Mouse (Mus musculus): Measurements from ENCODE around the gene Kctd21. TPM values are rescaled to one million over a fixed set of nuclear protein-coding genes. Genes with fewer than 3 reads are reported as not detected.

The Kctd21 gene
- polyA plus RNA-seq, 1 experiment = 7.3 TPM

- Histone ChIP-seq H3K36me3 (ENCODE audit: control insufficient read depth, insufficient read depth, low read length) (no peaks in the 10 kb centered on the region), H3K4me1 (ENCODE audit: control insufficient read depth, insufficient read depth, insufficient read length, low read length) (peaks cover 14% of the 10 kb centered on the region), H3K4me3 (ENCODE audit: low read depth, low read length) (no peak overlapping the region), H3K27ac (ENCODE audit: insufficient read depth, low read depth, low read length) (peak overlapping the region; percentile 54), H3K27me3 (ENCODE audit: control insufficient read depth, insufficient read depth, low read length) (no peaks in the 10 kb centered on the region)
- TF ChIP-seq CTCF (IDR thresholded peaks at IDR 0.05; ENCODE audit: extremely low read depth, insufficient read length, insufficient replicate concordance, low read depth, low read length) = no peak
- no peak for TF ChIP-seq POLR2A (IDR thresholded peaks at IDR 0.05; ENCODE audit: low read depth, low read length)
- WGBS = 22% methylated on average over 18 of the region's 18 CpGs
Measured at GRCm38 (mm10) chr7:97340907-97341849, 9.1 kb downstream of the Kctd21 start.

- no peaks in the 10 kb centered on the region for H3K27me3 ChIP-seq (ENCODE audit: control insufficient read depth, insufficient read depth, low read length)
- no peak for TF ChIP-seq CTCF (IDR thresholded peaks at IDR 0.05; ENCODE audit: extremely low read depth, insufficient read length, insufficient replicate concordance, low read depth, low read length)
- no peak for TF ChIP-seq POLR2A (IDR thresholded peaks at IDR 0.05; ENCODE audit: low read depth, low read length)
- H3K36me3 ChIP-seq (ENCODE audit: control insufficient read depth, insufficient read depth, low read length) = peaks cover 4% of the 10 kb centered on the region
- WGBS = 67% methylated on average over 2 of the region's 2 CpGs
- H3K4me3 ChIP-seq (ENCODE audit: low read depth, low read length) = no peak overlapping the region
- H3K27ac ChIP-seq (ENCODE audit: insufficient read depth, low read depth, low read length) = no peak overlapping the region; the same call in 1 of the 2 replicates
- H3K4me1 ChIP-seq (ENCODE audit: control insufficient read depth, insufficient read depth, insufficient read length, low read length) = peaks cover 14% of the 10 kb centered on the region
Measured at GRCm38 (mm10) chr7:97342961-97343360, 10.8 kb downstream of the Kctd21 start.

GRCm38 (mm10) chr7:97344655-97345054, 12.5 kb downstream of the Kctd21 start:
- Histone ChIP-seq H3K36me3 (ENCODE audit: control insufficient read depth, insufficient read depth, low read length) (peaks cover 4% of the 10 kb centered on the region), H3K27me3 (ENCODE audit: control insufficient read depth, insufficient read depth, low read length) (no peaks in the 10 kb centered on the region), H3K4me1 (ENCODE audit: control insufficient read depth, insufficient read depth, insufficient read length, low read length) (peaks cover 13% of the 10 kb centered on the region), H3K4me3 (ENCODE audit: low read depth, low read length) (no peak overlapping the region), H3K27ac (ENCODE audit: insufficient read depth, low read depth, low read length) (no peak overlapping the region)
- TF ChIP-seq CTCF (IDR thresholded peaks at IDR 0.05; ENCODE audit: extremely low read depth, insufficient read length, insufficient replicate concordance, low read depth, low read length) (no peak), POLR2A (IDR thresholded peaks at IDR 0.05; ENCODE audit: low read depth, low read length) (no peak)
- 82% methylated on average over 2 of the region's 2 CpGs for WGBS

GRCm38 (mm10) chr7:97345229-97345871, 13.2 kb downstream of the Kctd21 start:
- TF ChIP-seq POLR2A (IDR thresholded peaks at IDR 0.05; ENCODE audit: low read depth, low read length) (no peak), CTCF (IDR thresholded peaks at IDR 0.05; ENCODE audit: extremely low read depth, insufficient read length, insufficient replicate concordance, low read depth, low read length) (no peak)
- 74% methylated on average over 10 of the region's 10 CpGs for WGBS
- Histone ChIP-seq H3K4me3 (ENCODE audit: low read depth, low read length) (no peak overlapping the region), H3K27me3 (ENCODE audit: control insufficient read depth, insufficient read depth, low read length) (no peaks in the 10 kb centered on the region), H3K4me1 (ENCODE audit: control insufficient read depth, insufficient read depth, insufficient read length, low read length) (peaks cover 9% of the 10 kb centered on the region; the same call in 1 of the 2 replicates), H3K36me3 (ENCODE audit: control insufficient read depth, insufficient read depth, low read length) (peaks cover 4% of the 10 kb centered on the region), H3K27ac (ENCODE audit: insufficient read depth, low read depth, low read length) (no peak overlapping the region)

- H3K27ac ChIP-seq (ENCODE audit: insufficient read depth, low read depth, low read length) = no peak overlapping the region
- no peak overlapping the region for H3K4me3 ChIP-seq (ENCODE audit: low read depth, low read length)
- WGBS = 82% methylated on average over 9 of the region's 9 CpGs
- H3K36me3 ChIP-seq (ENCODE audit: control insufficient read depth, insufficient read depth, low read length) = peaks cover 4% of the 10 kb centered on the region
- TF ChIP-seq POLR2A (IDR thresholded peaks at IDR 0.05; ENCODE audit: low read depth, low read length) = no peak
- TF ChIP-seq CTCF (IDR thresholded peaks at IDR 0.05; ENCODE audit: extremely low read depth, insufficient read length, insufficient replicate concordance, low read depth, low read length) = no peak
- H3K27me3 ChIP-seq (ENCODE audit: control insufficient read depth, insufficient read depth, low read length) = no peaks in the 10 kb centered on the region
- H3K4me1 ChIP-seq (ENCODE audit: control insufficient read depth, insufficient read depth, insufficient read length, low read length) = peaks cover 5% of the 10 kb centered on the region; the same call in 1 of the 2 replicates
Measured at GRCm38 (mm10) chr7:97346111-97346821, 14.1 kb downstream of the Kctd21 start.

GRCm38 (mm10) chr7:97346822-97347166, 14.7 kb downstream of the Kctd21 start:
- 74% methylated on average over 4 of the region's 4 CpGs for WGBS

More at GRCm38 (mm10) chr7:97346822-97347166, 14.7 kb downstream of the Kctd21 start:
- Histone ChIP-seq H3K4me3 (ENCODE audit: low read depth, low read length) (no peak overlapping the region), H3K27me3 (ENCODE audit: control insufficient read depth, insufficient read depth, low read length) (no peaks in the 10 kb centered on the region), H3K36me3 (ENCODE audit: control insufficient read depth, insufficient read depth, low read length) (peaks cover 4% of the 10 kb centered on the region), H3K27ac (ENCODE audit: insufficient read depth, low read depth, low read length) (no peak overlapping the region), H3K4me1 (ENCODE audit: control insufficient read depth, insufficient read depth, insufficient read length, low read length) (peaks cover 5% of the 10 kb centered on the region; the same call in 1 of the 2 replicates)
- TF ChIP-seq POLR2A (IDR thresholded peaks at IDR 0.05; ENCODE audit: low read depth, low read length) (no peak), CTCF (IDR thresholded peaks at IDR 0.05; ENCODE audit: extremely low read depth, insufficient read length, insufficient replicate concordance, low read depth, low read length) (no peak)

Measured in small intestine, adult 2 months (tissue).